Mouse (Mus musculus) right cerebral cortex, postnatal 4 days (tissue): ENCODE results near the gene Rapgef4.

Experiments
- DNase-seq: peaks from one replicate; pipeline ENCODE4 v3.0.0-alpha.2; 2022

Rapgef4 gene

GRCm38 (mm10) chr2:71986276-71986848, 5.3 kb downstream of the Rapgef4 start:
- no peak for DNase-seq

GRCm38 (mm10) chr2:71988572-71988971, 7.5 kb downstream of the Rapgef4 start:
- DNase-seq, result no peak

- no peak for DNase-seq
These were observed 11.1 kb downstream of the Rapgef4 start for GRCm38 (mm10) chr2:71992129-71992528.

GRCm38 (mm10) chr2:71993729-71994423, 12.8 kb downstream of the Rapgef4 start:
- no peak for DNase-seq

- DNase-seq, result no peak
These were observed 17.5 kb downstream of the Rapgef4 start for GRCm38 (mm10) chr2:71998531-71998930.

- DNase-seq, result no peak
These were observed 19.1 kb downstream of the Rapgef4 start for GRCm38 (mm10) chr2:72000102-72000501.

- DNase-seq, result no peak
These were observed 21.9 kb downstream of the Rapgef4 start for GRCm38 (mm10) chr2:72002843-72003370.

GRCm38 (mm10) chr2:72003756-72004525, 22.9 kb downstream of the Rapgef4 start:
- DNase-seq, result no peak

- DNase-seq, result no peak
These were observed 24.0 kb downstream of the Rapgef4 start for GRCm38 (mm10) chr2:72005051-72005450.

- peak; percentile 44 for DNase-seq
These were observed 28.6 kb downstream of the Rapgef4 start for GRCm38 (mm10) chr2:72009446-72010218.

- DNase-seq, result no peak
These were observed 34.3 kb downstream of the Rapgef4 start for GRCm38 (mm10) chr2:72015366-72015765.

GRCm38 (mm10) chr2:72016013-72016412, 35.0 kb downstream of the Rapgef4 start:
- DNase-seq, result no peak

- no peak for DNase-seq
These were observed 36.1 kb downstream of the Rapgef4 start for GRCm38 (mm10) chr2:72017168-72017567.

- DNase-seq, result no peak
These were observed 37.7 kb downstream of the Rapgef4 start for GRCm38 (mm10) chr2:72018736-72019135.

GRCm38 (mm10) chr2:72020755-72021154, 39.7 kb downstream of the Rapgef4 start:
- no peak for DNase-seq

GRCm38 (mm10) chr2:72021440-72021839, 40.4 kb downstream of the Rapgef4 start:
- DNase-seq, result no peak

GRCm38 (mm10) chr2:72021845-72022244, 40.8 kb downstream of the Rapgef4 start:
- peak; percentile 46 for DNase-seq

GRCm38 (mm10) chr2:72023791-72024190, 42.8 kb downstream of the Rapgef4 start:
- DNase-seq, result no peak

- no peak for DNase-seq
These were observed 44.6 kb downstream of the Rapgef4 start for GRCm38 (mm10) chr2:72025660-72026059.

- no peak for DNase-seq
These were observed 45.5 kb downstream of the Rapgef4 start for GRCm38 (mm10) chr2:72026506-72026905.

GRCm38 (mm10) chr2:72029081-72029480, 48.0 kb downstream of the Rapgef4 start:
- no peak for DNase-seq

- DNase-seq, result no peak
These were observed 48.6 kb downstream of the Rapgef4 start for GRCm38 (mm10) chr2:72029586-72030144.

- DNase-seq, result no peak
These were observed 50.7 kb downstream of the Rapgef4 start for GRCm38 (mm10) chr2:72031717-72032116.
